Mouse (Mus musculus): ENCODE measurements around the gene Gm26897. TPM values are rescaled to one million over a fixed set of nuclear protein-coding genes. Genes with fewer than 3 reads are reported as not detected.
A peak's percentile ranks its signal among the peaks of the same experiment; 100 is the strongest.

Gm26897 gene
- polyA plus RNA-seq, 1 experiment from 2014 or later = not detected

DNA sequence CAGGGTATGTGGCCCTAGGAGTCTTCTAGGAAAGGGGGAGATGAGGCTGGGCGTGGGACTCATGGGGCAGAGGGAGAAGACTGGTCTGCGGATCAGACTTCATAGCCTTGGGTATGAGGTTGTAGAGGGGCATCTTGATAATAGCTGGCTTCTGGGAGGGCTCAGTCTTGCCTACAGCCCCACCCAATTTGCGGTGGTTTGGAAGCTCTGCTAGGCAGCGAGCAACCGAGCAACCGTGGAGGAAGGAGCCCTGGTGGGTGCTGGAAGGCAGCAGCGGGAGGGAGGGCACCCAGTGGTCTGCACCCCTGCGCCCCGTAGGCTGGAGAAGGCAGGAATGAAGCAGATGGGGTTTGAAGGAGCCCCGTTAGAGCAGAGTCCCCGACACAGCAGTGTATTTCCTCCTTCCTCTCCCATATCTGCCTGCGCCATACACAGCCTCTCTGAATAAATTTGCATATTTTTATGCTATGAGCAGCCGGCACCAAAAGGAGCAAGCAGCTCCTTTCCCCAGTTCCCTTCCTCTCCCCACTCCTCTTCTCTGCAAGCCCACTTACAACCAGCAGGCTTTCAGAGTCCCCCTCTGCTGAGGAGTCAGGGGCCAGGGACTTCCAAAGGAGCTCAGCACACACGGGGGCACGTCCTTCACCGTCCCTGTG, 20.9 kb downstream of the Gm26897 start:
- Histone ChIP-seq H3K9ac (replicated peaks) (no peak overlapping the region; the same call in 1 of the 2 replicates), H3K27me3 (peaks cover 4% of the 10 kb centered on the region; the same call in 1 of the 2 replicates), H3K4me1 (peaks cover 38% of the 10 kb centered on the region), H3K27ac (replicated peaks) (peak overlapping the region; percentile 90), H3K9me3 (no peaks in the 10 kb centered on the region), H3K4me3 (peak overlapping the region; percentile 14; the same call in 1 of the 2 replicates), H3K4me2 (replicated peaks) (peak overlapping the region; percentile 46), H3K36me3 (no peaks in the 10 kb centered on the region)
- peak; percentile 75 for ATAC-seq (ENCODE audit: low FRiP score, low read depth)
- WGBS = 33% methylated on average over 16 of the region's 16 CpGs

DNA sequence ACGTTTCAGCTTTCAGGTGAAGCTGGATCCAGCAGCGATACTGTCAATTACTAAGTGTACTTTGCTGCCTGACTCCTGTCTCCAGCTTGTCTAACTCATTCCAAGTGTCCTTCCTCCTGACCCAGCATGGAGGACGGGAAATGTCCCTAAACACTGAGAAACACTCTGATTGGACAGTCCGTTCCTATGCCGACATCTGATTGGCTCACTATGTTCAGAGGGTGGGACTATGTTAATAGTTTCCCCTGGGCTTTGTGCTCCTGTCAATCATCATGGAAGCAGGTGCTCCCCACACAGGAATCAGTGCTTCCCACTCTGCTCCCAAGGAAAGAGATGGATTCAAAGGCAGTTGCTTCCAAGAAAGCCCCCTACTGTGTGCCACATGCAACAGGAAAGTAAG, 21.6 kb downstream of the Gm26897 start:
- WGBS = 8% methylated on average over 5 of the region's 5 CpGs
- Histone ChIP-seq H3K4me1 (peaks cover 33% of the 10 kb centered on the region), H3K27me3 (peaks cover 4% of the 10 kb centered on the region; the same call in 1 of the 2 replicates), H3K9me3 (no peaks in the 10 kb centered on the region), H3K9ac (replicated peaks) (no peak overlapping the region), H3K4me3 (peak overlapping the region; percentile 14; the same call in 1 of the 2 replicates), H3K27ac (replicated peaks) (peak overlapping the region; percentile 90), H3K4me2 (replicated peaks) (peak overlapping the region; percentile 46), H3K36me3 (no peaks in the 10 kb centered on the region)
- peak; percentile 84 for ATAC-seq (ENCODE audit: low FRiP score, low read depth)

DNA sequence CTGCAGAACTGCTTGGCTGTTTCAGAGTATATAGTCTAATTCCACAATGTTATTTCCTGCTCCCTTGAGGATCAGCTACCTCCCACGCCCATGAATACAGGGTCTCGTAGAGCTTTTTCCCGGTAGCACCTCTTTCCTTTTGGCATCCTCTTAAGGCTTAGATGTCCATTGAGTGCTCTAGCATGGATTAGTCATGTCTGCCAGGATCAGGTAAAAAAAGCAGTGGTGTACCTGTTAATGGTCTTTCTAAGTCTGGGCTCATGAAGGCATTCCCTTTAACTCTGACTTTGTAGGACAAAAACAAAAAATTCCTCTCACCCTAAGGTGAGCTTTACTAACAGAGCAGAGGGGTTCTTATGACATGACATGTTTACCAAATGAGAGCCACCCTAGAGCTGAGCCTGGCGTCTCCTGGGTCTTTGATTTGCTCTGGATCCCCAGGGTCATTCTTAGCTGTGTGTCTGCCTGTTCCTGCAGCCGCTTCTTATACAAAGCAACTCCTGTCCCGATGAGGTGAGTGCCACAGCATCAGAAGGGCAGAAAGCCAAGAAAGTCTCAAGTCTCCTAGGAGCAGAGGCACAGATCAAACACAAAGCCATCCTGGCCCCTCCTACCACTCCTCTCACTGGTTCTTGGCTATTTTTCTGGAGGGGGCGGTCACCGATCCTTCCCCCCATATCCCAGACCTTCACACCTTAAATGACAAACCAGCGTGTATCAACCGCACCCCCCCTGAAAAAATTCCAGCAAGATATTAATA, 27.2 kb downstream of the Gm26897 start:
- Histone ChIP-seq H3K4me3 (peak overlapping the region; percentile 30), H3K9me3 (no peaks in the 10 kb centered on the region), H3K27ac (replicated peaks) (peak overlapping the region; percentile 95), H3K36me3 (no peaks in the 10 kb centered on the region), H3K9ac (replicated peaks) (peak overlapping the region; percentile 20), H3K27me3 (peaks cover 8% of the 10 kb centered on the region), H3K4me2 (replicated peaks) (peak overlapping the region; percentile 53), H3K4me1 (peaks cover 38% of the 10 kb centered on the region)
- ATAC-seq (ENCODE audit: low FRiP score, low read depth) = peak; percentile 48
- WGBS = 19% methylated on average over 10 of the region's 10 CpGs

DNA sequence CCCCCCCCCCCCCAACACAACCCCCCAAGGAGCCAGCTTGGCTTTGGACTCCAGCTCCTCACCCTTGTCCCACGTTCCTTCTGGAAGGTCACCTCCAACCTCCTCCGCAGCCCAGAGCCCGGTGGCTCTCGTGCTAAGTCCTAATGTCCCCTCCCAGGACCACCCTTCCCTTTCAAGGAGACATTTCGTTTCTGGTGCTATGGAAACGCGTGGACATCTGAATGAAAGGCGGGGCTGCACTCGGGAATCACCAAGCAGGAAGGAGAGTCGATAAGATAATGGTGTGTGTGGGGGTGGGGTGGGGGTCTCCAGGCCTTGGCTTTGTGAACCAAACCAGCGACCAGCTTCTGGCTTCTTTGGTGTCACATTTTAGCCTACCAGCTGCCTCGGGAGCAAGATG, 27.9 kb downstream of the Gm26897 start:
- Histone ChIP-seq H3K9ac (replicated peaks) (peak overlapping the region; percentile 20), H3K4me2 (replicated peaks) (peak overlapping the region; percentile 53), H3K4me1 (peaks cover 38% of the 10 kb centered on the region), H3K36me3 (no peaks in the 10 kb centered on the region), H3K27ac (replicated peaks) (peak overlapping the region; percentile 95), H3K9me3 (no peaks in the 10 kb centered on the region), H3K4me3 (peak overlapping the region; percentile 30), H3K27me3 (peaks cover 8% of the 10 kb centered on the region)
- WGBS = under 1% methylated on average over 12 of the region's 12 CpGs
- peak; percentile 76 for ATAC-seq (ENCODE audit: low FRiP score, low read depth)

DNA sequence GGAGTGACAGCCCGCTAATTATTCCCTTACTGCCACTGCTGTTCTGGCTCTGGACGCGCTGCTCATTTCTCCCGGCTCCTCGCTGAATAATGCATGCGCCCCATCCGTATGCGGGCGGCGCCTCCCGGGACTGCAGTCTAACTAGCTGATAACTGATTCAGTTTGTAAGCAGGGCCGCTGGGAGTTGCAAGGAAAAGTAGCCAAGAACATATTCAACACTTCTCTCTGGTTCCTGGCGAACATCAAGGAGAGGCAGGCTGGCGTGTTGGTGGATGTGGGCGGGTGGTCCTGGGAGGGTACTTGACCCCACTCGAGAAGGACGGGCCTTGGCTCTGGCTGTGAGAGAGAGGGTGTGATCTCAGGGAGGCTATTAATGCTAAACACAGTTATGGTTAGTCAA, 28.4 kb downstream of the Gm26897 start:
- ATAC-seq (ENCODE audit: low FRiP score, low read depth) = peak; percentile 82
- 0 out of 2 replicates have a peak overlapping the region, but pooled peaks have one; percentile 5 for H3K4me3 ChIP-seq
- H3K27me3 ChIP-seq = peaks cover 8% of the 10 kb centered on the region
- peak overlapping the region; percentile 53 for H3K4me2 ChIP-seq (replicated peaks)
- no peaks in the 10 kb centered on the region for H3K9me3 ChIP-seq
- WGBS = 3% methylated on average over 17 of the region's 17 CpGs
- H3K4me1 ChIP-seq = peaks cover 38% of the 10 kb centered on the region
- H3K36me3 ChIP-seq = no peaks in the 10 kb centered on the region
- peak overlapping the region; percentile 21; the same call in 1 of the 2 replicates for H3K9ac ChIP-seq (replicated peaks)
- peak overlapping the region; percentile 95 for H3K27ac ChIP-seq (replicated peaks)

DNA sequence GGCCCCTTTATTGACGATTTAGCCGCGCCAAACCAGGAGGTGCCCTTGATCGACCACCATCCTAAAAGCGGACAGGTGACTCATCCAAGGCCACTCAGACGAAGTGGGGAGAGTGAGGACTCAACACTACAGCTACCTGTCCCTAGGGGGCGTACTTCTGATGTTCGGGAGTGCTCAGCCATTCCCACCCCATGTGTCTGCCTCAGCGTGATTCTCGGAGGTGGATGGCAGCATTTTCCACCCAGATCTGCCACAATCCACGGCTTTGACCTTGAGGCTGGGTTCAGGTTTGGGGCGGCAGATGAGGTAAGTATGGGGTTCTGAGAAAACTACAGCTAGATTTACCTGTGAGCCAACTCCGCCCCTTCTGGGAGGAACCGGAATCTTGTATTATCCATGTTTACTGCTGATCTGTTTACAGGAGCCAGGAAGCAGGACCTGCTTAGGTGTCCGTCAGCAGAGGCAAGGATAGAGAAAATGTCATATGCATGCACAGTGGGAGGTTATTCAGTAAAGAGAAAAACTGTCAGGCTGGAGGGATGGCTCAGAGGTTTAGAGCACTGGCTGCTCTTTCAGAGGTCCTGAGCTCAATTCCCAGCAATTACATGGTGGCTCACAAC, 32.1 kb downstream of the Gm26897 start:
- no peak overlapping the region for H3K4me2 ChIP-seq (replicated peaks)
- H3K9ac ChIP-seq (replicated peaks) = no peak overlapping the region
- peaks cover 37% of the 10 kb centered on the region for H3K4me1 ChIP-seq
- no peak for ATAC-seq (ENCODE audit: low FRiP score, low read depth)
- peaks cover 21% of the 10 kb centered on the region for H3K27me3 ChIP-seq
- no peaks in the 10 kb centered on the region for H3K36me3 ChIP-seq
- H3K9me3 ChIP-seq = no peaks in the 10 kb centered on the region
- H3K27ac ChIP-seq (replicated peaks) = no peak overlapping the region
- no peak overlapping the region for H3K4me3 ChIP-seq
- whole genome bisulfite sequencing = 81% methylated on average over 15 of the region's 15 CpGs

DNA sequence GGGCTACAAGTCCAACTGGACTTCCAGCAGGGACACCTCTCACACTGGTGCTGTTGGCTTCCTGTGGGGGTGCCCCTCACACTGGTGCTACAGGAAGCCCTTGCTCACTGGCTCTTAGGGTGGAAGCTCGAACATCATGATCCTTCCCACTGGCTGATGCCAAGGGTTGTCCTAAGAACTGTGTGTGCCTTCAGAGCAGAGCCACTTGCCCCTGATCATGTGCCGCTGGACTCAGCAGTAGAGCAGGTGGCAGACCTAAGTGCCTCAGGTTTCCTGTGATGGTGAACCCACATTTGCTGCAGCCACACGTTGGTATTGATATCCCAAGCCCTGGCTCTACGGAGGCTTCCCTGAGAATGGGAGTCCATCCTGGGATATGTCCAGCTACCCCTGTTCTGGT, 33.0 kb downstream of the Gm26897 start:
- peaks cover 21% of the 10 kb centered on the region for H3K27me3 ChIP-seq
- 85% methylated on average over 4 of the region's 4 CpGs for WGBS
- no peak overlapping the region for H3K9ac ChIP-seq (replicated peaks)
- H3K27ac ChIP-seq (replicated peaks) = no peak overlapping the region
- no peak overlapping the region for H3K4me2 ChIP-seq (replicated peaks)
- H3K9me3 ChIP-seq = no peaks in the 10 kb centered on the region
- no peak for ATAC-seq (ENCODE audit: low FRiP score, low read depth)
- H3K4me1 ChIP-seq = peaks cover 38% of the 10 kb centered on the region
- H3K4me3 ChIP-seq = no peak overlapping the region
- H3K36me3 ChIP-seq = no peaks in the 10 kb centered on the region

DNA sequence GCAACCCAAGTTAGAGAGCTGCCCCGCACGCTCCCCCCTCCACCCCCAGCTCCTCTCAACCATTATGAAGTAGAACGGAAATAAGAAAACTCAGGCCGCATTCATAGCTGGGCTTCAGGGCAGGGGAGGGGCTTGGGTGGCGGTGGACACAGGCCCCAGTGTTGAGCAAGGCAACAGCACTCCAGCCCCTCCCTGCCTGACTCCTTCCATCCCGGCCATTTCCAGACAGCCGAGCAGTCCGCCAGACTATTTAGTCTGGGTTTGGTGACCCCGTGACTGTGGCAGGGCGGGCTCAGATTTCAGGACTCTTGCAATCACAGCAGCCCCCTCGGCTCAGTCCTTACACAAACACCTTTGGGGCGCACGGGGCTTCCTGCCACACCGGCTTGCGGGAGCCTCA, 36.5 kb downstream of the Gm26897 start:
- Histone ChIP-seq H3K9me3 (no peaks in the 10 kb centered on the region), H3K4me1 (peaks cover 44% of the 10 kb centered on the region), H3K9ac (replicated peaks) (0 out of 2 replicates have a peak overlapping the region, but pooled peaks have one; percentile 26), H3K4me3 (no peak overlapping the region), H3K27me3 (peaks cover 21% of the 10 kb centered on the region), H3K4me2 (replicated peaks) (peak overlapping the region; percentile 22), H3K36me3 (no peaks in the 10 kb centered on the region), H3K27ac (replicated peaks) (no peak overlapping the region)
- peak; percentile 65 for ATAC-seq (ENCODE audit: low FRiP score, low read depth)
- 5% methylated on average over 15 of the region's 15 CpGs for WGBS

DNA sequence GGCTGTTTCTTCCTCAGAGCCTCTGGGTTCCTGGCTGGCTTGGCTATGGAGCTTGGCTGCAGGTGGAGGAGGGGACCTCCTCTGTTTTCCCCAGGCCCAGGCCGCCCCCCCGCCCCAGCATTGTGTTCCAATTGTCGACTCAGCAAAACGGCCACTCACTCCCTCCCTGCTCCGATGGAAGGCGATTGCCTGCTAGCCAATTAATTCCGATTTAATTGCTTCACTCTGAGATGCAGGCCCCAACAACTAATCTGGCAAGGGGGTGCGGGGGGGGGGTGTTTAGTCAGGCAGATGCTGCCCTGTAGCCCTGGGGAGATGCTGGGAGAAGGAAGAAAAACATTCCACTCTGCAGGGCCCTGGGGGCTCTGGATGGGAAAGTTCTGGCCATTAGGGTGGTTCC, 38.4 kb downstream of the Gm26897 start:
- ATAC-seq (ENCODE audit: low FRiP score, low read depth) = peak; percentile 42; the same call in 1 of the 2 replicates
- Histone ChIP-seq H3K4me2 (replicated peaks) (no peak overlapping the region), H3K36me3 (no peaks in the 10 kb centered on the region), H3K4me3 (no peak overlapping the region), H3K9me3 (no peaks in the 10 kb centered on the region), H3K27me3 (peaks cover 20% of the 10 kb centered on the region), H3K9ac (replicated peaks) (no peak overlapping the region), H3K27ac (replicated peaks) (peak overlapping the region; percentile 69), H3K4me1 (peaks cover 44% of the 10 kb centered on the region)
- WGBS = 4% methylated on average over 8 of the region's 8 CpGs

DNA sequence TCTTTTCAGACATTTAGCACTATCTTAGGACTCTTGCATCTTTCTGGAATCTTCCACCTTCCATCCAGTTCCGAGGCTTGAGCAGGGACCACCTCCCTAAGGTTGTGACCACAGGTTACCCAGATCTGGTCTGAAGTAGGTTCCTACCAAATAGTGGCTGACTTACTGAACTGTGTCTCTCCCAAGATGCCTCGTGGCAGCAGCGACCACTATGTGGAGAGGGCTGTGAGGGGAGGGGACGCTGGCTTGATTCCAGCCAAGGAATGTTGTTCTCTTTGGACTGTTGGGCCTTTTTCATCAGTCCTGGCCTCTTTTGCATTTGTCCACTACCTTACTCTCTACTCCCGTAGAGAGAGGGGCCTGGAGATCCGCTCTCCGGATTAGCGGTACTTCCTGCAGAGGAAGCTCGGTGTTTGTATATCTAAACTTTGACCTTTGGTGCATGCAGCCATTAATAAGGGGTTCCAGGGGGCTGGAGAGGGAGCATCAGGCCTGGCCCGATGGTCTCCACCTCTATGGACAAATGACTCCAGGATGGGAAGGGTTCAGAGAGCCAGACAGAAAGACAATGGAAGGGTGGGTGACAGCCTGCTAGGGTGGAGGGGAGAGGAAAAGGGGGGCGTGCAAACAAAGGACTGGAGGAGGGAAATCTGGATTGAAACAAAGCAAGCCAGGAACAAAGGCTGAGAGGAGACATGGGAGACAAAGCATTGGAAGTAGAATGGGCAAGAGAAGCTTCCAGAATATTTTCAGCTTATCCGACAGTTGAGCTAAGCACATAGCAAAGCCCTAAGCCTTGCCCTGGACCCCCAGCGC, 39.1 kb downstream of the Gm26897 start:
- 17% methylated on average over 13 of the region's 13 CpGs for WGBS
- Histone ChIP-seq H3K27ac (replicated peaks) (peak overlapping the region; percentile 69), H3K4me2 (replicated peaks) (no peak overlapping the region), H3K4me3 (no peak overlapping the region), H3K36me3 (no peaks in the 10 kb centered on the region), H3K27me3 (peaks cover 13% of the 10 kb centered on the region), H3K9ac (replicated peaks) (no peak overlapping the region), H3K4me1 (peaks cover 44% of the 10 kb centered on the region), H3K9me3 (no peaks in the 10 kb centered on the region)
- ATAC-seq (ENCODE audit: low FRiP score, low read depth) = 0 out of 2 replicates have a peak, but pooled peaks have one; percentile 35

DNA sequence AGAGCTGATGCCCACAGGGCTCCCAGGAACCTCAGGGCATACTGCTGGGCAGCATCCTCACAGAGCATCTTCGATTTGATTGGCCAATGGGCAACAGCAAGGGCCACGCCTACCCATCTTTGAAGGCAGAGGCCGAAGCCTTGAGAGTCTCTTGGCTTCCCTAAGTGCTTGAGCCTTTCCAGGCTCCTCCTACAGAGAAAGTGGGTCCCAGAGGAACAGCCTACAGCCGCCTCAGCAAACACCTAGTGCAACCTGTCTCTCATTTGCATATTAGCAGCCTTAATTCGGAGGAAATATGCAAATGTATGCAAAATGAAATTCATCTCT, 39.6 kb downstream of the Gm26897 start:
- Histone ChIP-seq H3K4me1 (peaks cover 44% of the 10 kb centered on the region), H3K4me2 (replicated peaks) (no peak overlapping the region), H3K36me3 (no peaks in the 10 kb centered on the region), H3K27me3 (peaks cover 12% of the 10 kb centered on the region), H3K27ac (replicated peaks) (peak overlapping the region; percentile 69), H3K9ac (replicated peaks) (no peak overlapping the region), H3K4me3 (no peak overlapping the region), H3K9me3 (no peaks in the 10 kb centered on the region)
- no peak for ATAC-seq (ENCODE audit: low FRiP score, low read depth)
- WGBS = 43% methylated on average over 5 of the region's 5 CpGs

Measured in midbrain, embryonic 12.5 days (tissue).